Mouse (Mus musculus) adrenal gland, postnatal 14 days (tissue): ENCODE measurements around the gene Hmbs. TPM values are rescaled to one million over a fixed set of nuclear protein-coding genes. Genes with fewer than 3 reads are reported as not detected.
"Not testable (repeated sequence)": the region's sequence is repeated elsewhere in the genome, so short reads cannot be mapped to it uniquely, and the experiment has no call there.

Experiments
- DNase-seq: peaks from one replicate; pipeline ENCODE4 v3.0.0; 2021; ENCODE audit warnings: mixed read lengths
- long read RNA-seq, 2 experiments: library from polyadenylated mRNA; stranded (forward); transcript quantifications; one replicate each; pipeline ENCODE4 v2.0.0; 2021
- total RNA-seq: library from RNA; stranded (reverse); gene quantifications from 2 replicates; pipeline ENCODE4 v1.2.3, GENCODE M21; 2021

Gene Hmbs
- 77.5 and 92.0 TPM in 2 replicates for total RNA-seq
- long read RNA-seq, experiment 1, transcript Hmbs-202 (14 exons, 1,534 nt) = minor isoform, 5 of 166 reads
- long read RNA-seq, experiment 1, transcript Hmbs-201 (14 exons, 1,605 nt) = major isoform, 139 of 166 reads
- long read RNA-seq, experiment 1, partial matches to known transcripts = 5 of 166 reads
- long read RNA-seq, experiment 1, other reads (novel, unspliced or antisense) = 16 of 166 reads
- long read RNA-seq, experiment 2, transcript Hmbs-202 (14 exons, 1,534 nt) = minor isoform, 8 of 107 reads
- long read RNA-seq, experiment 2, transcript Hmbs-201 (14 exons, 1,605 nt) = major isoform, 79 of 107 reads
- long read RNA-seq, experiment 2, partial matches to known transcripts = 9 of 107 reads
- long read RNA-seq, experiment 2, other reads (novel, unspliced or antisense) = 11 of 107 reads

DNA sequence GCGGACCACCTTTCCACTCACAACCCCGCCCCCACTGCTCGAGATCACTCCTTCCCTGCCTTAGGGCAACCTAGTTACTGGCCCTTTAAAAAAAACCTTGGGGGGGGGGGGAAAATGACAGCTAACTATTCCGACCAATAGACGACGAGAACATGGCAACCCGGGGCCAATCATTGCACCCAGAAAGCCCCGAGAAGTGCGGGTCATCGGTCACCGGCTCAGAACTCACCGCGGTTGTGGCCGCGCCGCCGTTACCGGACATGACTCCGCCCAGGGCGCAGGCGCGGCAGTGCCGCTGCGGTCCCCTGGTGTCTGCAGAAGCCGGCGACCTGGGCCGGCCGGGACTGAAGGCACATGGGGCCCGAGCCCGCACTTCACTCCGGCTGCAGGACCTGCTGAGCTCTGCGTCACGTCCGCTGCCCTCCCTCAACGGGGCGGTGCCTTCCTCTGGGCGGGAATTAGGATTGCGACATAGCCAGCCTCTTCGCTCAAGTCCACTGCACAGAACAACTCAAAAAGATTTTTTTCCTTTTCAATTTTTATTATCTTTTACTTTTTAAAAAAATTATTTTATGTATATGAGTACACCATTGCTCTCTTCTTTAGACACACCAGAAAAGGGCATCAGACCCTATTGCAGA is at the start of gene Hmbs:
Gene Hmbs, minus strand, starts transcription at position 448 of the 641 bp plus-strand sequence.
- peak; percentile 95 for DNase-seq

GRCm38 (mm10) chr9:44391466-44391865 is 47.4 kb upstream of the Hmbs start:
- peak; percentile 88 for DNase-seq

GRCm38 (mm10) chr9:44389273-44389672 is 45.2 kb upstream of the Hmbs start:
- peak; percentile 70 for DNase-seq

DNA sequence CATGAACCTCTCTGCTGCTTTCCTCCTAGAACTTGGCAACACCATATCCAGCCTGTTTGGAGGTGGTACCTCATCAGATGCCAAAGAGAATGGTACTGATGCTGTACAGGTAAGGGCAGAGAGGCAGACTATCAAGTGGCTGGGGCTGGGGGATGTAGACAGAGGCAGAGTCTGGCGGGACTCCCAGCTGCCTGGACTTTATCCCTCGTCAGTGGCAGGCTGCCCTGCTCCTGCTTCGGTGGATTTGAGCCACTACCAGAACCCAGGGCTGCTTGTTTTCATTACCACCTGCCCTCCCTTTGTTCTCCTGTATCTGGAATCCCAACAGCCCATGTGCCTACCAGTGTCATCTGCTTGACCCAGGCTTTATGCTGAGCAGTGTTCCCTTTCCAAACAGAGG is 43.2 kb upstream of the Hmbs start:
- DNase-seq = no peak

GRCm38 (mm10) chr9:44384596-44384995 is 40.6 kb upstream of the Hmbs start:
- no peak for DNase-seq

- no peak for DNase-seq
Observed at GRCm38 (mm10) chr9:44379862-44380261, 35.8 kb upstream of the Hmbs start.

- peak; percentile 100 for DNase-seq
Observed at GRCm38 (mm10) chr9:44379054-44379834, 35.2 kb upstream of the Hmbs start, which contains the start of gene Hyou1. Gene Hyou1 (plus strand): TSS chr9:44379490.

- DNase-seq = no peak
Observed at GRCm38 (mm10) chr9:44378153-44378730, 34.2 kb upstream of the Hmbs start.

DNA sequence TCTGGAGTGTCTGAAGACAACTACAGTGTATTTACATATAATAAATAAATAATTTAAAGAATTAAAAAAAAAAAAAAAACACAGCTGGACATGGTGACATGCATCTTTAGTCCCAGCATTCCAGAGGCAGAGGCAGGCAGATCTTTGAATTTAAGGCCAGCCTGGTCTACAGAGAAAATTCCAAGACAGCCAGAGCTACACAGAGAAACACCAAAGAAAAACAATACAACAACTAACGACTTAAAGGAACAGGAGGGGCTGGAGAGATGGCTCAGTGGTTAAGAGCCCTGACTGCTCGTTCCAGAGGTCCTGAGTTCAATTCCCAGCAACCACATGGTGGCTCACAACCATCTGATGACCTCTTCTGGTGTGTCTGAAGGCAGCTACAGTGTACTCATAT is 33.3 kb upstream of the Hmbs start:
- not testable (repeated sequence) for DNase-seq

DNA sequence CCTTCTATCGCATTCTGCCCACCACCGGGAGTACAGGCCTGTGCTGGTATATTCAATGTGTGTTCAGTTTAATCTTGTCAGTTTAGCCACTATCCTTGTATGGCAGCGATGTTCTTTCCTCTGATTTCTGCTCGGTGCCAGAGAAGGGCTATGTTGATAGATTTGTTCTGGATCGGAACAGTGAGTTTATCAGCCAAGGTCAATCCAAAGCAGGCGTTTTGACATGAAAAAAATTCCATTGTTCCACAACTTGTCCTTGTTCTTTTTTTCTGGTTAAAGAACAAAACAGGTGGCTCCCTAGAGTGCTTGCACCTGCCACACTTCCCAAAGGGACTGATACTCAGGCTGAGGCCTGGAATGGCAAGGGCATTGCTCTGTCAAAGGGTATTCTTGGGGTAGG is 32.1 kb upstream of the Hmbs start:
- no peak for DNase-seq

GRCm38 (mm10) chr9:44373386-44373785 is 29.4 kb upstream of the Hmbs start:
- DNase-seq = no peak

DNA sequence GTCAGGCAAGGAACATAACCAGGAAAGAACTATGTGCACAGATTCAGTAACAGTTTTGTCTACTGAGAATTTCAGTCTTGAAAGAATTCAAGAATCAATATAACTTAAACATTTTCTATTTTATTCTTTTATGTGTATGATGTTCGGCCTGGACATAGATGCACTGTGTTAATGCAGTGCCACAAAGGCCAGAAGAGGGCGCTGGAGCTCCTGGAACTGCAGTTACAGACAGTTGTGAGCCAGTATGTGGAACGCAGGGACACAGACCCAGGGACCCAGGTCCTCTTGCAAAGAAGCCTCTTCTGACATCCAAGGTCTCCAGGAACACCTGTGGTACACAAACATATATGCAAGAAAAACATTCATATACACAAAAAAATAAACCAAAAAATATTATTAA is 20.5 kb upstream of the Hmbs start:
- DNase-seq = peak; percentile 56

GRCm38 (mm10) chr9:44361931-44362330 is 17.9 kb upstream of the Hmbs start:
- not testable (repeated sequence) for DNase-seq

- DNase-seq = peak; percentile 97
Observed at GRCm38 (mm10) chr9:44361190-44361917, 17.3 kb upstream of the Hmbs start, which contains the start of gene Vps11. Gene Vps11 (minus strand): TSS chr9:44361670.

DNA sequence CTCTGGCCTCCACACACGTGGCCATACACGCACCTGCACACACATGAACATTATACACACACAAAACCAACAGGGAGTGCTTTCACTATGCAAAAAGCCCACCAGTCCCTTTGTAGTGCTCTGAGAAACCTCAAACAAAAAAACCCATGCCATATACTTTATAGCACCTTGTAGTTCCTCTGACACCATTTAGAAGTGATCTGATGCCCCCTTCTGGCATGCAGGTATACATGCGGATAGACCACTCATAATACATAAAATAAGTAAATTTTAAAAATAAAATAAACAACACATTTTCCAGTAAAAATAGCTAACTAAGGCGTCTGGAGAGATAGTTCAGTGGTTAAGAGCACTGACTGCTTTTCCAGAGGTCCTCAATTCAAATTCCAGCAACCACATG is 13.2 kb upstream of the Hmbs start:
- DNase-seq = peak; percentile 42

DNA sequence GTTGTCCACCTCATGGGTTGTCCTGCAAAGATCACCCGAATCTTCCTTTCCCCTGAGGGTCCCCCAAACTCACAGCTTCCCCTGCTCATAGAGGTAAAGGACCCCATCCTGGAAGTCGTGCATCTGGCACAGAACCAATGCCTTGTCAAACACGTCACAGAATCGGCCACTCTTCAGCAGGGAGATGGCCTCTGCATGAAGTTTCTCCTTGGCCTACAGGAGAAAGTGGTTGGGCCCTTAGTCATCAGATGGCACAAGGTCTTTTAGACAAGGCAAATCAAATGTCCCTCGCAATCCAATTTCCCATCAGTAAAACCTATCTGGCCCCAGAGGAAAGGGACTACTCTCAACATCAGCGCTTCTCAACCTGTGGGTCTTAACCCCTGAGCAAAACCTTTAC is 9.1 kb upstream of the Hmbs start:
- peak; percentile 59 for DNase-seq

GRCm38 (mm10) chr9:44352337-44352736 is 8.3 kb upstream of the Hmbs start:
- DNase-seq = no peak

GRCm38 (mm10) chr9:44351396-44351795 is 7.4 kb upstream of the Hmbs start:
- DNase-seq = no peak

GRCm38 (mm10) chr9:44348546-44348945 is 4.5 kb upstream of the Hmbs start:
- DNase-seq = no peak

GRCm38 (mm10) chr9:44347621-44348020 is 3.6 kb upstream of the Hmbs start:
- DNase-seq = no peak

GRCm38 (mm10) chr9:44347166-44347565 is 3.1 kb upstream of the Hmbs start:
- no peak for DNase-seq
